Mouse (Mus musculus) cortical plate, adult 2 months (tissue): ENCODE measurements at regions not wholly inside any gene's neighbourhood (a gene's known extent, or its start where the extent isn't known, plus 50 kb on each side); places are given as distances from the start of the nearest gene placed in this dataset.
A peak's percentile ranks its signal among the peaks of the same experiment; 100 is the strongest.
"Not testable (repeated sequence)": the region's sequence is repeated elsewhere in the genome, so short reads cannot be mapped to it uniquely, and the experiment has no call there.

Experiments used
- H3K27ac ChIP-seq: fragments of 200-500 bp; 2 replicates; pipeline ENCODE4 v1.5.1; 2012; ENCODE audit warnings: low read length, control low read depth, inconsistent platforms; ENCODE audit not compliant: insufficient read depth
- H3K4me1 ChIP-seq: fragments of 200-500 bp; 2 replicates; pipeline ENCODE4 v1.6.1; 2011; ENCODE audit warnings: low read length; ENCODE audit not compliant: control insufficient read depth, insufficient read depth
- H3K4me3 ChIP-seq: fragments of 200-500 bp; 2 replicates; pipeline ENCODE4 v1.5.1; 2011; ENCODE audit warnings: mild to moderate bottlenecking, low read length, control low read depth; ENCODE audit not compliant: insufficient read depth
- CTCF ChIP-seq: fragments of 200-500 bp; IDR thresholded peaks from 2 replicates; pipeline ENCODE4 v1.5.1; 2011; ENCODE audit warnings: mild to moderate bottlenecking, control low read depth, low read length; ENCODE audit not compliant: insufficient read depth; ENCODE audit errors: extremely low read depth
- POLR2A ChIP-seq: fragments of 200-500 bp; IDR thresholded peaks from 2 replicates; pipeline ENCODE4 v1.6.1; 2011; ENCODE audit warnings: mild to moderate bottlenecking, low read length, control low read depth; ENCODE audit not compliant: insufficient read depth; ENCODE audit errors: extremely low read depth

DNA sequence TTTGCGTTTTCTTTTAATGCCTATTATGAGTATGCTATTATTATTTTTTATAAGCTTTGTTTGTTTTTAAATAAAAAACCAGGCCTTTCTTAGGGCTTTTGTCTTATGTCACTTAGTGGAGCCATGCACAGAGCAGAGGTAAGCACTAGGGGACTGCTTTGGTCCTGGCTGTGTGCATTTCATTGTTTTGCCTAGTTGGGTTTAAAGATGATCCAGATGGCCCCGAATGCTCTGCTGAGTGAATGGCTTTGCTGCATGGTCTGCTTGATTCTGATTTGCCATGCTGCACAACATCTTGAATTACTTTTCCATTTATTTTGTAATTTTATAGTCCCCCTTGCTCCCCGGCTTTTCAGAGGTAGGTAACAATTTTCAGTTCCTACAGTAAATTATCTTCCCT, 1934.9 kb downstream of the 9330182O14Rik start:
- H3K27ac ChIP-seq = no peak overlapping the region

DNA sequence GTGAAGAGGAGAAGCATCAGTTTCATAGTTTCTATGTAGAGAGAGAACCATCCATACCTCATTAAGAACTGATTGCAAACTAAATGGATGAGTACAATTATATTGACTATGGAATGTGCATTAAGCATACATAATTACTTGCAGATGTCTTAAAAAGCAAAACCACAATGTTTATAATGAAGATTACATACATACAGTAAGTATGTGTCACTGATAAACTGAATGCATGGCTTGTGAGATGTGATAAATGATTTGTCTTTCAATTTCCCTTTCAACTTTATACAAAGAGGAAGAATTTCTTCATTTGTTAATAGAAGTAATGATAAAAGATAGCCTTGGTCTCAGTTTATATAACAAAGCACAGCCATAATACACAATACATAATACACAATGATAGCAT, 1939.3 kb downstream of the 9330182O14Rik start:
- TF ChIP-seq POLR2A (no peak), CTCF (no peak)
- Histone ChIP-seq H3K27ac (no peak overlapping the region), H3K4me3 (no peak overlapping the region), H3K4me1 (no peaks in the 10 kb centered on the region)

More for the DNA sequence above, 1934.9 kb downstream of the 9330182O14Rik start:
- Histone ChIP-seq H3K4me1 (no peaks in the 10 kb centered on the region), H3K4me3 (no peak overlapping the region)
- TF ChIP-seq POLR2A (no peak), CTCF (no peak)

DNA sequence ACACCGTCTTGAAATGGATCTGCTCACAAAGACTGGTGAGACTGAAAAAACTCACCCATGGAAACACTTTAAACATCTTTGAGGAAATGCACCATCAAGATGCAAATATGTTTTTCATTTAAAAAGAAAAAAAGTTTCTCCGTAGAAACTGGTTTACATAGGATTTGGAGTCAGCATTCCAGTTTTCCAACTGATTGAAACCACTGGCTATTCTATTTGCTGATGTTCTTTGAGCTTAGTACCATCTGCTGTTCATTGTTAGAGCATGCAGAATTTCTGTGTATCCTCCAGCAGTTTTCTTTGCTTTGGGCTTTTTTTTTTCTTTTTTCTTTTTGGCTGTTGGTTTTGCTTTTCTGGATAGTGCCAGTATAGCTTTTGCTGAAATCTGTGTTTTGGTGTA, 1948.3 kb downstream of the 9330182O14Rik start:
- H3K27ac ChIP-seq = no peak overlapping the region
- TF ChIP-seq CTCF = no peak
- TF ChIP-seq POLR2A = no peak
- H3K4me3 ChIP-seq = no peak overlapping the region
- H3K4me1 ChIP-seq = no peaks in the 10 kb centered on the region

DNA sequence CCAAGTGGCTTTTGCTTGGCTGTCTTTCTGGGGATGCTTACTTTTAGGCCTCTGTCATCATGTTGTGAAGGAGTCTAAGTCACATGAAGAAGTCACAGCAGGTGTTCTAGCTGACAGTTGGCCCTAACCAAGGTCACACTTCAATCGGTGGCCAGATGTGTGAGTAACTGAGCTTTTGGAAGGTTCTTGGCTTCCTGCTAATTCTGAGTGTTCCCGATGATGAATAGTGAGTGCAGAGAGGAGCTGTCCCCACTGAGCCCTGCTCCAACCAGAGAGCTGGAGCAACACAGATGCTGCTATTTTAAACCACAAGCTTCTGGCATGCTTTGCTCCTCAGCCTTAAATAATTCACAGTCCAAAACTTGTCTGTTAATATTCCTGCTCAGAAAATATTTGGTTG, 1966.6 kb downstream of the 9330182O14Rik start:
- no peaks in the 10 kb centered on the region for H3K4me1 ChIP-seq
- no peak for TF ChIP-seq CTCF
- TF ChIP-seq POLR2A = no peak
- H3K4me3 ChIP-seq = no peak overlapping the region
- no peak overlapping the region for H3K27ac ChIP-seq

DNA sequence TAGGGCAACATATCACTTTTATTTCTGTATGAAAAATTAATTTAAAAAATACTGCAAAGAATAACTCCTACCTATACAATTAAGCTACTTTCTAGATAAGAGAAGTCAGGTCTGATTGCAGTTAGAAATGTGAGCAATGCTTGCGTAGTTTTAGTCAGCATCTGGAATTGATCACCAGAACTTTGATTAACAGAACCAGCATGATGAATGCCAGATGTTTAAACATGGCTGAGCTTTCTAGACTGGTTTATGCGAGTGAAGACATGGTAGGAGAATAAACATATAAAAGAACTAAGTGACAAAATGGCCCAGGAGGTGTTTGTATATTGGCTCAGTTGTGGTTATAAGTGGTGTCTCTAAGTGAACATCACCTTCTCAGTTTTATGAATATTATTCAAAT, 1970.7 kb downstream of the 9330182O14Rik start:
- TF ChIP-seq CTCF (no peak), POLR2A (no peak)
- H3K4me1 ChIP-seq = no peaks in the 10 kb centered on the region
- no peak overlapping the region for H3K27ac ChIP-seq
- H3K4me3 ChIP-seq = no peak overlapping the region

DNA sequence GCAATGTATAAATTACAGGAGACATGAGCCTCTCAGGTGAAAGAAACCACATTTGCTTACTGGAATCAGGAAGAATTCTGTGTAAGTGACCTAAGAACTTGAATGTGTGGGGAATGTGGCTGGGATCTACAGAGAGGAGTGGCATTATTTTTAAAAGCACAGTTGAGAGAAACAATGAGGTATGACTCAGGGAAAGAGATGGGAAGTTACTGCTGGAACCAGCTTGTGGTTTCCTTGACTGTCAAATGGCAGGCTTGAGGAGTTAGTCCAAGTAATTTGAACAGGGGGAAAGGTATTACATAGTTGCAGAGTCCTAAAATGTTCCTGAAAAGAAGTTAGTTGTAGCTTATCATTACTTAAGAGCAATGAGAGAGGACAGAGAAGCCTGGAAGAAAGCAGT, 1972.9 kb downstream of the 9330182O14Rik start:
- Histone ChIP-seq H3K4me1 (no peaks in the 10 kb centered on the region), H3K27ac (no peak overlapping the region)
- TF ChIP-seq CTCF (no peak), POLR2A (no peak)

DNA sequence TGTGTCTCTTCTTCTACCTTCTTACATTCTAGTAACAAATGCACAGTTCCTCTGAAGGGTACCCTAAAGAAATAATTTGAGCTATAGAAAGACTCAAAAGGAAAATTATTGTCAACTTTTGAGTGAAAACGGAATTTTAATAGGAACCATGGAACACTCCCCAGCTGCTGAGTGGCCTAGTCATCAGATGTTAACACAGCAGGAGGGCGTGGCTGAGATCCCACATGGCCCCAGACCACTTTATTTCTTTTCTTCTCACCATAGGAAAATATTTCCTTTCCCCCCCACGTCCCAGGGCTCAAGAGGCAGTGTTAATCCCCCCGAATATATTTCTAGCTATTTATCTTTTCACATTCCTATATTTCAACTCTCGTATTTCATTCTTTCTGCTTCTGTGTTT, 1977.6 kb downstream of the 9330182O14Rik start:
- no peak overlapping the region for H3K27ac ChIP-seq
- no peak for TF ChIP-seq POLR2A
- no peak for TF ChIP-seq CTCF

More for the DNA sequence above, 1972.9 kb downstream of the 9330182O14Rik start:
- H3K4me3 ChIP-seq = no peak overlapping the region

DNA sequence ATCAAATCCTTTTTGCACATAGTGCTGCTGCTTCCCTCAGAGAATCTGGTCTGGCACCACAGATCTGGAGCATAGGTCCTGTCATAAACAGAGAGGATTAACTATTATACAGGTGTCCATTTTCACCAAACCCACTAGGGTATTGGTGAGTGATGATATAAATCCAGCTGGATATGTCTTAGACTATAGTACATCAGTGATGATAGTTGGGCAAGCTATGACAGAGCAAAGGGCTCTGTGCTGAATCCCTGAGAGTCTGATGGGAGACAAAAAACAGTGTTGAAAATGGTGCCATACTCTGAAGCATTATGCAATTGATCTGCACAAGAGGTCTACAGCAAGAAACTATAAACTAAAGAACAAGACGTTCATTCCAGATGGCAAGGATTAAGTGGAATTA, 1993.3 kb downstream of the 9330182O14Rik start:
- H3K4me1 ChIP-seq = no peaks in the 10 kb centered on the region
- TF ChIP-seq POLR2A (no peak), CTCF (no peak)
- no peak overlapping the region for H3K27ac ChIP-seq
- no peak overlapping the region for H3K4me3 ChIP-seq

More for the DNA sequence above, 1977.6 kb downstream of the 9330182O14Rik start:
- Histone ChIP-seq H3K4me3 (no peak overlapping the region), H3K4me1 (no peaks in the 10 kb centered on the region)

DNA sequence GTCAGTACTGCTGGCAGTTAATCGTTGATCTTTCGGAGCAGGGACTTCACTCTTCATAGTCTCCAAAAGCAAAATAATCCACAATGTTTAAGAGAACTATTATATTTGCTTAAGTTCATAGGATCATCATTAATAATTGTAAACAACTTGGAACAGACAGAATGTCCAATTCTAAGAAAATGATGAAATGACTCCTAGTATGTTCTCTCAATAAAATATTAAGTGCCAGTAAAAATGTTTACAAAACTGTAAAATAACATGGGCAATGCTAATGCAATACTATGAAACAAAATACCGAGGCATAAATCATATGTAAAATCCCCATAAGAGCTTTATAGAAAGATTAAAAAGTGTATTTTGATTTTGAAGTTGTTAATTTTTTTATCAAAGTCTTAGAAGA, 1994.8 kb downstream of the 9330182O14Rik start:
- no peak for TF ChIP-seq POLR2A
- no peak for TF ChIP-seq CTCF
- H3K4me3 ChIP-seq = no peak overlapping the region
- no peak overlapping the region for H3K27ac ChIP-seq
- H3K4me1 ChIP-seq = no peaks in the 10 kb centered on the region

DNA sequence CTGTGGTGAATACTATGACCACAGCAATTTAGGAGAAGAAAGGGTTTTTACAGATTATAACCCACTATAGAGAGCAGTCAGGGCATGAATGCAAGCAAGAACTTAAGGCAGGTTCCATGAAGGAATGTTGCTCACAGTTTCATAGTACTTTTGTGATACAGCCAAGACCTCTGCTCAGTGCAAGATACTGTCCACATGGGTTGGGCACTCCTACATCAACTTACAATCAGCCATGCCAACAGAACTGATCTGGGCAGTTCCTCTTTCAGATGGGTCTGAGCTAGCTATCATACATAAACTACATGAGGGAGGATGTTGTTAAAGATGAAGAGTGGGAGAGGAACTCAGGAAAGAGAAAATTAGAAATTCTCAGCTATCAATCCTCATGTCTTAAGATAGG, 2032.4 kb downstream of the 9330182O14Rik start:
- no peak for TF ChIP-seq POLR2A
- no peak for TF ChIP-seq CTCF
- no peak overlapping the region for H3K27ac ChIP-seq
- no peaks in the 10 kb centered on the region for H3K4me1 ChIP-seq
- no peak overlapping the region for H3K4me3 ChIP-seq

DNA sequence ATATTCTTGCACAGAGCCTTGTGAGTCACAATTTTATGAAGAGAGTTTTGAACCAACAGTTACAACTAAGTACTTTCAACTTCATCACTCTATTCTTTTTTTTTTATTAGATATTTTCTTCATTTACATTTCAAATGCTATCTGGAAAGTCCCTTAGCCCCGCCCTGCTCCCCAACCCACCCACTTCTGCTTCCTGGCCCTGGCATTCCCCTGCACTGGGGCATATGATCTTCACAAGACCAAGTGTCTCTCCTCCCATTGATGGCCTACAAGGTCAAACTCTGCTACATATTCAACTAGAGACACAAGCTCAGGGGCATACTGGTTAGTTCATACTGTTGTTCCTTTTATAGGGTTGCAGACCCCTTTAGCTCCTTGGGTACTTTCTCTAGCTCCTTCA, 2043.6 kb downstream of the 9330182O14Rik start:
- H3K4me3 ChIP-seq, H3K27ac ChIP-seq, H3K4me1 ChIP-seq: not testable (repeated sequence)

DNA sequence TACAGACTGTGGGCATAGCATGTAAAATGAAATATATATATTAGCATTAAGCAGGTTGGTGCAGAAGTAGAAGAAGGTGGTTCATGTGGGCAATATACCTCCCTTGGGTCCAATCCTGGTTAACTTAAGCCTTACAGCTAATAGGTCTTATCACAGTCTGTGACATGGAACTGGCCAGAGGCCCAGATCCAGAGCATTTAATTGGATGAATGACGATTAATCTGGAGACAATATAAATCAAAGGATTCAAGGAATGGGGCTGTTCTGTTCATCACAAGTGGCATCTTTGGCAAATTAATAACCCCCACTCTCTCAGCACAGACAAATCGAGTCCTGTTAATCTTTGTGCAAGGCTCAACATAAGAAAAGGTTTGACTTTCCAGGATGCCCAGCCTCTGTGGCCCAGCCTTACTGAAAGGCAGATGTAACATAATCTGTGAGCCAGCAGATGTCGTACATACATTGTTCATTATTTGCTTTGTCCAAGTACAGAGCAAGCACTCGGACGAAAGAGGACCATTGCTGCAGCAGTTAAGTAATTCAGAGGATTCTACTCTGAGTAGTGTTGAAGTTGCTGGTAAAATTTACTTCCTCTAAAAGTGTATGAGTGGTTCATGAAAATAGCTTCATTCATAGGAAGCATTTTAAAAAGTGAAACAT, 2073.2 kb downstream of the 9330182O14Rik start:
- peak; percentile 41 for TF ChIP-seq CTCF
- no peak for TF ChIP-seq POLR2A
- Histone ChIP-seq H3K4me3 (no peak overlapping the region), H3K27ac (no peak overlapping the region), H3K4me1 (no peaks in the 10 kb centered on the region)
